Mouse (Mus musculus) mature B cell (primary cell): ENCODE data around the gene Bdkrb2.

ENCODE experiments used
- in situ Hi-C: fragments of 300-500 bp; cut with MboI; formaldehyde crosslinking; loops from 2 replicates; pipeline ENCODE4 v1.14.3; 2019

Gene Bdkrb2

DNA sequence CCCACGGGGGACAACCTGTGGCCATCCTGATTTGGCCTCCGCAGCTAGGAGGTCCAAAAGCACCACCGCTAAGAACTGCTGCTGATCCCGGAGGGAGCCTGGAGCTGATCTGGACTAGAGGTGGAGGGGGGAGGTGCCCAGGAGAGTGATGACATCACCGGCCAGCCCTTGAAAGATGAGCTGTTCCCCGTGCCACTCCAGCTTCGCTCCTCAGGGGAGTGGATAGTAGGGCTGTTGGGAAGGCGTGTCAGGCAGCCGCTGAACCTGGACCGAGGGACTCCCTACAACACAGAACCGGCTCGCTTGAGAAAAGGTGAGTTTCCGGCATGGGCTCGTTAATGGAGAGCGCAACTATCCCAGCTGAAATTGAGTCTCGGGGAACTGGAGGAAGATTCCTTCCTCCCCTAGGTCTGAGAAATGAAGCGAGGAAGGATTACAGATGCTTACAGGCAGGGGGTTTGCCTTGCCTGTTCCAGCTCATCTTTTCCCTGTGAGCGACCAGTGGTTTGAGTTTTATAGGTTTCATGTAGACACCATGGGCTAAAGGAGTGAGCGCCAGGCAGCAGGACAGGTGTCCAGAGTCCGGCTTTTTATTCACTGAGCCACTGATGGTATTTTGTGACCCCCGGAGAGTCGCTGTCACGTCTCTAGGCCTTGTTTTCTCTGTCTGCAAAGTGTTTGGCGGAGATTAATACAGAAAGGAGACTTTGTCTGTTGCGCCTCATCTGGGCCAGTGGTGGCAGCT lies at the start of gene Bdkrb2:
Bdkrb2 (plus strand) TSS at position 291 of the 745 bp plus-strand sequence.
- in situ Hi-C loops, result no loop called here

DNA sequence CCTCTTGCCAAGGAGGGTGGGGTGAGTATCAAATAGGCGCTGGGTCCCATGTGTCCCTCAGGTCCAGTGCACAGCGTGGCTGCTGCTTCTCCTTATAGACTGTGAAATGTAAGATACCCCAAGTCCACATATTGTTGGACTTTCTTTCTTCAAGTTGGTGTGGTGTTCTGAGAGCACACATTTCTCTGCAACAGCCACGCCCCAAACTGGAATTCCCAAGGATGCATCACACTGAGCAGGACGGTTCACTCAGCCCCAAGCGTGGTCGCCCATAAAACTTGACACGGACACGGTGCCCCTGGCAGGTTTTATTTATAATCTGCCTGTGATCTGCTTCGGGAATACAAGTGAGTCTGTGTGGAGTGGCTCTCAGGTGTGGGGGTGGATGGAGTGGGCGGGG lies 48.9 kb upstream of the Bdkrb2 start:
- in situ Hi-C loops, result no loop called here

DNA sequence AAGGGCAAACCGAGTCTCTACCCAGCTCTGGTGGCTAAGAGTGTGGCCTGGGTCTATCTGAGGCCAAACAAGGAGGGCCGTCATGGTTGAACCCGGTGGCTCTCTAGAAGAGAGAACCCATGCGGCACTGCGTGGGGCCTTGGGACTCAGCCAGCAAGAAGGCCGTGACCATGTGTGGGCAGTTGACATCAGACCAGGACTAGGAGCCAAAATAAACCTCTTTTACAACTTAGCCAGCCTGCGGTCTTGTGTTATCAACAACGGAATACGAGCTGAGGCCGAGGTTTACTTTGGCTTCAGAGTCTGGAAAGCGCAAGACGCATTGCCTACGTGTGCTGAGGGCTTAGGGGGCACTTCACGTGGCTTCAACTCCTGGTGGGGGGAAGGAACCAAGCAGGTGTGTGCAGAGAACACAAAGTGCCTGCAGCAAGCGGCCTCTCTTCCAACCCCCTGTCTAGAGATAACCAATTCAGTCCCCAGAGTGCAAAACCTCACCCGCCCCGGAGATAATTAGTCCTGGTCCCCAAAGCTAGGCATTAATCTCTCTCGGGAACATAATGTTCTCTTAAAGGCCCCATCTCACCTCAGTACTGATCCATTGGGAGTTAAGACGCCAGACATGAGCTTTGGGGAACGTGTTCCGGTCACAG lies 45.9 kb upstream of the Bdkrb2 start:
- in situ Hi-C loops, result no loop called here

DNA sequence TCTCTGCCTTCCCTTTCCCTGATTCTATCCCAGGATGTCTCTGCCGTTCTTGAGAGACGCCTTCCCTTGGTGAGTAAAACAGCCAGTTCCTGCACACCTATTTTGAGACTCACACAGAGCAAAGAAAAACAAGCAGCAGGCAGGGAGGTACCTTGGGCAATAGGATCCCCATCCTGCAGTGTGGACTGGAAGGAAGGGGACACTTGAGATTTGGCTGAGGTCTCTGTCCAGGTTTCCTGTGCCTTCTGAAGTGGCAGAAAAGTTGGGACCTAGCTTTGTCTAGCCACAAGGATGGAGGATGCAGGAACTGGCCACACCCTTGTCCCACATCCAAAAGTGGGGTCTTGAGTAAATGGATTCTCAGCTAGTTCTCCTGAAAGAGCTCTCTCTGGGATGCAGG lies 43.2 kb upstream of the Bdkrb2 start:
- in situ Hi-C loops, result no loop called here

DNA sequence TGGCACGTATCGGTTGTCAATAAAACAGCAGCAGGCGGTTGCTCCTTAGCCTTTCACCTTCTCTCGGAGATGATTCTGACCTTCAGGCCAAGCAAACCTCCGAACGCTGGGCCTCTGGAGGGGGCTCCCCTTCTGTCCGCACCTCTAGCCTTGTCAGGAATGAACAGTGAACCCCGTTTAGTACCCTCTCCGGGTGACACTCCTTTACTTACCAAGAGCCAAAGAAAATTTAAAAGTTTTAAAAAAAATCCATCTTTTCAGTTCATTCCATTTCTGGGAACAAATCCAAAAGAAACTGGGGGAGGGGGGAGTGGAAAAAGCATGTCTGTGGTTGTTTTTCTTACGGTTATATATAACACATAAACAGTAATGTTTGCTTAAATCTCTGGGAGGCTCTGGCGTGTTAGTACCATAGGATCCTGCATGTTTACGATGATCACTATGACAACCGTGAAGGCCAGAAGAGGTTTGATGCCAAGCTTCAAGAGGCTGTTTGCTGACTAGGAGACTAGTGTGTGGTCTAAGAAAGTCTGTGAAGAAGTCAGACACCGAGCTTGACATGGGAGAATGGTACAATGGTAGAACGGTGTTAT lies 41.8 kb upstream of the Bdkrb2 start:
- in situ Hi-C loops, result no loop called here

DNA sequence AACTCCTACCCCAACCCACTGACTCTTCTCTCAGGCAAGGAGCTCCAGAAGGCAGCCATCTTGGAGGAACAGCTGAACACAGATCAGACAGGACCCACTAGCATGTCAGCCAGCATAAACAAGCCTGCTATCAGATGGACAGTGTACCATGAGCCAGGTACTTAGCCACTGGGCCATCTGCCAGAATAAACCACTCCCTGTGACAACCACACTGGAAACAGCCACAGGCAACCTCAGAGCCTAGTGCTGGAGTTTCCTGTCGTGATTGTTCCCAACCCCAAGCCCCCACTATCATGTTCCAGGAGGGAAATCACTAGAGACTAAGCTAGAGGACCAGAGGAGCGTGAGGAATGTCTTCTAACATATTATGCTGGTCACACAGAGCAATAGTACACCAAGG lies 39.3 kb upstream of the Bdkrb2 start:
- in situ Hi-C loops, result no loop called here

DNA sequence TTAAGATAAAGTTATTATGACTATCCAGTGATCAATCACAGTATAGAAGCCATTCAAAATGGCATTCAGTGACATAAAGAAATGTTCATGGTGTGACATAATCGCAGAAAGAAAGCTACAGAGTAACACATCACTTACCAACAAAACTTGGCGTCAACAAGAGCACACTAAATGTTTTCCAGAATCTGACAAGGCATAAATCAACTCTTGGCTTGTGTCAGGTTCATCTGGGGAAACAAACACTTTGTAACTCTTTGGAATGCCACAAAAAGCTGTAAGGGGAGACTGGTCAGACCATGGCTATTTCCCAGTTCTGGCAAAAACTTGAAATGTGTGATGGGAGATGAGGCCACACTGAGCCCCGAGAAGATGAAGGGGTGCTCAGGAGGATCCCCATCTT lies 36.8 kb upstream of the Bdkrb2 start:
- in situ Hi-C loops, result no loop called here

DNA sequence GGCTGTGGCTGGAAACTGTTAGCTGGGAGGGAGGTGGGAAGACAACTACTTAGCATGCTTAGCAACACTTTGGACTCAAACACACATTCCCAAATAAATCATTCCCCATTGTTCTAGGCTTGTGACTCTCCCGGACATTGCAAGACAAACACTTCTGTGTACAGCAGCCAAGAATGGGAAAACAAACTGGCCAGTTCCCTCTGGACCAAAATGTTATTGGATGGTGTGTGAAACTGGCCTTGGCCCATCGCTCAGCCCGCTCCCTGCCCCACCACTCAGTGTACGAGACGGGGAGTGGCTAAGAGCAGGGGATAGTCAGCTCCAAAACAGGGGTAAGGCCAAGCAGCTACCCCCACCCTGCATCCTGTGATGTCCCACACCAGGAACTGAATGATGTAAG lies 36.2 kb upstream of the Bdkrb2 start:
- in situ Hi-C loops, result no loop called here

DNA sequence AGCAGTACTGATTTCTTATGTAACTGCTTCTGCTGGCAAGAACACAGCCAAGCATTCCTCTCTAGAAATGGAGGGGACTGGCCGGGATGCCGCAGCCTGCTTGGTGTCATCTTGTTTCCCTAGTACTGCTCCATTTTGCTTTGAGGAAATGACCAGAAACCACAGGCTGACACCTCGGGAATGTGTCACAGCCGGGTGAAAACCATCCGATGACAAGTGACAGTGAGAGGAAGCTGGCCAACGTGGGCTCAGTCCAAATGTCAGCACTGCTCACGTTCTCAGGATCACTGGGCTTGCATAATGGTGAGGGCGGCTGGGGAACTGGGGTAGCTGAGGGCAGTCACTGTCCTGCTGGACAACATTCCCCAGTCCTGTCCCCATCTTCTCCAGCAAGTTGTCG lies 33.5 kb upstream of the Bdkrb2 start:
- in situ Hi-C loops, result no loop called here

DNA sequence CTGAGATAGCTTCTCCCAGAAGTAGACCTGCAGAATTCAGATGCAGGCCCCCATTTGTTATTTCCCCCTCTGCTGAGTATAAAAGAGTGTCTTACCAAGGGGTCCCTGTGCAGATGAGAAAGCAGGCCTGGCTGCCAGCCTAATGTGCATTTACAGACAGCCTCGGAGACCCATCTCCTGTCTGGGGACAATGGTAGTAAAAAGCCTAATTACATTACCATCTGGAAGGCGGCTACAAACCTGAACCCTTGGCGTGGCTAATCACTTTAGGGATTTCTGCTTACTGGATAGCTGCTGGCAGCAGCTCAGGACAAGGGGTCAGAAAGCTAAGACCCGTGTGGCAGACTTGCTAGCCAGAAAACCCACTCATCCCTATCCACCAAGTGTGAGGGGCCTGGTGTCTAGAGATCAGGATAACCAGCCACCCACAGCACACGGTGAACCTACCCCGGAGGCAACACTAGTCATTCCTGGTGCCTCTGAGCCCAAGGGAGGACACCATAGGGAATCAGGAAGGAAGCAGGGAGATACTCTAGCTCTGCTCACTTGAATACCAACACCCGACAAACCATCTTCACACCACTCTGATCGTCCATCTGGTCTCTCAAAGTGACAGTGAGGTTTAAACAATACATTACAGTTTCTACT lies 31.2 kb upstream of the Bdkrb2 start:
- in situ Hi-C loops, result no loop called here

DNA sequence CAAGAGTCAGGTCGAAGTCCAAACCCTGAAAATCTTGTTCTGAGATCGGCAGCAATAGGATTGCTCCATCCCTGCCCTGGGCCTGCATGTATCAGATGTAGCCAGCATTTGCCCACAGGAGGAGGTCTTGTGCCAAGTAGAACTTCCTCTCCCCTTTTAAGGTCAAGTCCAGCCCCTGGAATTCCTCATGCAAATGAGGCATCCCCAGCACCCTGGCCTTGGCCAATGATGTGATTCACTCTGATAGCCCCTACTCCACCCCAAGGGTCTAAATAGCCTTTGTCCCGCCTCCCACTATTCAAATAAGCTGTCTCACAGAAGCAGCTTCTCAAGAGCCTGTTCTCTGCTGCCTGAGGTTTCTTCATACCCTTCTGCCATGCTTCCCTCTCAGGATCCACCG lies 28.2 kb upstream of the Bdkrb2 start:
- in situ Hi-C loops, result no loop called here

DNA sequence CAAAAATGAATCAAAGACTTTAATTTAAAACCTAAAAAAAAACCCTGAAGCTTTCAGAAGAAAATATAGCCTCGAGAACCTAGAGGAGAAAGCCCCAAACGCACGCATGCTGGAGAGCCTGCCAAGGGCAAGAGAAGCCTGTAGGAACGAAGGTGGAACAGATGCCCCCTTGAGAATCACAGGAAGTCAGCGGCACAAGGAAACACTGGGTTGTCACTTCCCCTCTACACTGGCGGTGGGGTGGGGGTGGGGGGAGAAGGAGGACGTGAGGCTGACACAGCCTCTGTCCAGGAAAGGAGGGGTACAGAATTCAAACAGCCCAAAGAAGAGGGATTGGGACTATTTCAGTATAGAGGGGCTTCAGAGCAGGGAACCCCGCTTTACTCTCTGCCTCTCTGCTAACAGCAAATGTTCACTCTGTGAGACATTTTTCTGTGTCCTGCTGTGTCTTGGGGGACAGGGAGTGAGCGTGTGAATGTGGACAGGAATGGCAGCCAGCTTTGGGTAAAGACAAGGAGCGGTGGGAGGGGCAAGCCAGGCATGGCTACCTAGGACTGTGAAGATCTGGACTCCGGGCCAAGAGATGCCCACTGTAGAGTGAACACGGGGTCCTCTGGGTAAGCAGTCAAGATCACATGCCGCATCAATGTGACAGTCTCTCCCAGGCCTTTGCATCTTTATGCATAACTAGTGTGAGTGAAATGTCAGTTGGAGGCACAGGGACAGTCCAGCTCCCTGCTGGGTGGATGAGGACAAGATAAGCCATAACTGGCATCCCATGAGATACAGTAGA lies 26.9 kb upstream of the Bdkrb2 start:
- in situ Hi-C loops, result no loop called here

DNA sequence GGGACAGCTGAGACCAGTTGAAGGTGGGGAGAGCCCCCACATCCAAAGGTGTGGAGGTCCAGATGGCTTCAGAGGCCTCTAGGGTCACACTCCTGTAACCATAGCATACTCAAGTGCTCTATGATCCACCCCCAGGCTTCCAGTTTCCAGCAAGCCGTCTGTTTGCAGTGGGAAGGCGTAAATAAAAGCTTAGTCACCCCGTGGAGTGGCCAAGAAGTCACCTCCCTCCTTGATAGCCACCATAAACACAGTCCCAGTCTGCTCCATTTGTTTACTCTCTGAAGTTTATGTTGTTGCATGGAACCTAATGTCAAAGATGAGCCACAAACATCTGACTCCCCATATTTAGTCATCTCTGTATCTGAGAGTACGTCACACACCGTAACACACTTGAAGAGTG lies 25.9 kb upstream of the Bdkrb2 start:
- in situ Hi-C loops, result no loop called here

DNA sequence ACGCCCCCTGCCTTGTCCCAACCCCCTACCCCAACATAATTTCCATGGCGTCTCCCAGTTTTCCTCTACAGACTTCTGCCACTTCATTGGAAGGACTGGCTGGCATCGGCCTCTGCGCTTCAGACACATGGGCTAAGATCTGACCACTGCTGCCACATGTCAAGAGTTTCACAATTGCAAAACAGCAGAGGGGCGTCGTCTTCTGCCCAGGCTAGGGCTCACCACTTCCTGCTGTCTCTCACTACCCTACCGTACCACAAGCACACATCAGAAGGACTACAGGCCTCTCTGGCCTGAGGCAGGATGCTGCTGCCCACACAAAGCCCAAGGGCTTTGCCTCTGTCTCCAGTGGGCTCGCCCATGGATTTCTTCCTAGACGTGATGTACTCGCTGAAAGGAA lies 23.4 kb upstream of the Bdkrb2 start:
- in situ Hi-C loops, result no loop called here

DNA sequence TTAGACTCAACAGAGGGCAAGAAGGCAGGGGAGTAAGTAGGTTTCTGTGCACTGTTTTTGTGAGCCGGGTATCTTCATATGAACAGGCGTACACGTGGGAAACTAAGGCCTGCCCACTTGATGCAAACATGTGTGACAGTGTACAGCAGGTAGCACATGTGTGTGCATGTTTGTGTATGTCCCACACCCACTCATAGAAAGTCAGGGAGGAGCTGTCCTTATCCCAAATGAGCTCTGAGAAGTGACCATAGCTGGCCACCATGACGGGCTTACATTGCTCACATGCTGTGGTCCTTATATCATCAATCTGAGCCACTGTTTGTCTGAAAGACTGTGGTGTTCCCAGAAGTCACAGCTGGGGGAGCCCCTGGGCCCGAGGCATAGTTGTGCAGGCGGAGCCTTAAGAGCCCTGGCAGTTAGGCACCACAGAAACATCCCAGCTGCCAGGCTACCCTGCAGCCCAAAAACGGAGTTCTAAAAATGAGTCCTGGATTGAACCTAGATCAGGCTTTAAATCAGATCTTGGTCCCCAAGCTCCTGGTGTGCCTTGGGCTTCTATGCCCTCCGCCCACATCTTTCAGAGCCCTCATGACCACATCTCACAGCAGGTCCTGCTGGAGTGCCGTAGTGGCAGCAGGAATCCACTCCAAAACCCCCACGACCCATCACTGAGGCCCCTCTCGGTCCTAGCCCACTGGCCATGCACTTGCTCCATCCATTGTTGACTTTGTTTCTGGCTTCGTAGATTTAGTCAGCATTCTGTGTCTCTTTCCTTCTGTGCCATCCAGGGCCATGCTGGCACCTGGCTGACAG lies 21.2 kb upstream of the Bdkrb2 start:
- in situ Hi-C loops, result no loop called here

DNA sequence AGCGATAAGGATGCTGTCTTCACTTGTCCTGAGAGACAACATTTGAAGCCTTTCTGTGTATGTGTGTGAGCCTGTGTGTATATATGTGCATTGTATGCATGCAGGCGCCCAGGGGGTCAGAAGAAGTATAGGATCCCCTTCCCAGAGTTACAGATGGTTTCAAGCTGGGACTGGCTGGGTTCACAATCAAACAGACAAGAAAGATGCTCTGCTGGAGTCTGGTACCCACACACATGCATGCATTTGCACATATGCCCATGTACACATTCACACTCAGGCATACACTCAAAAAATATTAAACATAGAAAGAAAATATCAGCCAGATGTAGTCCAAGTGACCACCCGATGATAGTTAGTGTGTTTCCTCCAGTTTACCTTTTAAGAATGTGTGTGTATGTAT lies 20.5 kb upstream of the Bdkrb2 start:
- in situ Hi-C loops, result no loop called here

DNA sequence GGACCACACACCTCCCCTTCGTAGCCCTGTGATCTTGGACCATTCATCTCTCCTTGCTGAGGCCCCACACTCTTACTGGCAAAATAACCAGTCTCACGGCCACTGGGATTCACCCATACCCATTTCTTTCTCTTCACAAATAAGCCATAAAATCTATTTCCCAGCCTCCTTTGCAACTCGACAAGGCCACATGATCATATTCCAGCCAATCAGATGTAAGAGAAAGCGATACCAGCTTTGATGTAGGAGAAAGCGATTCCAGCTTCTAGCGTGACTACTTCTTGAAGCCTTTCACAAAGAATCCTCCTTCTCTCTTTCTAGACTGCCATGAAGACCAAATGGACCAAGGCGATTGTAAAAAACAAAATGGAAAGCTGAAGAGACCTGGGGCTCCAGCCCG lies 19.9 kb upstream of the Bdkrb2 start:
- in situ Hi-C loops, result no loop called here

DNA sequence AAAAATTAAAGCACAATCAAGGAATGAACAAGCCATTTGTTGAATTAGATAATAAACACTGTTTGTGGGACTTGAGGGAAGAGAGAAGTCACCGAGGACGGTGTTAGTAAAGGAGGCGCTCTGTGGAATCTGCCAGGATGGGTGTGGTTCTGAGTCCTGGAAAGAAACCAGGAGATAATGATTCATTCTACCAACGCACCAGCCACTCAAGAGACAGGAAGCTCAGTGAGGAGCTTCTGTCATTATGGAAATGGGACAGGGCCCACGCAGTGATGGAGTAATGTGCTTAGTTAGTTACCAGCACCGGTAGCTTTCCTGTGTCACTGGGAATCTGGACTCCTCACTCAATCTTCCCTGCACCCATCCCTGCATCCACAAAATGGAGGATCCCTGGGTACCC lies 19.3 kb upstream of the Bdkrb2 start:
- in situ Hi-C loops, result no loop called here

DNA sequence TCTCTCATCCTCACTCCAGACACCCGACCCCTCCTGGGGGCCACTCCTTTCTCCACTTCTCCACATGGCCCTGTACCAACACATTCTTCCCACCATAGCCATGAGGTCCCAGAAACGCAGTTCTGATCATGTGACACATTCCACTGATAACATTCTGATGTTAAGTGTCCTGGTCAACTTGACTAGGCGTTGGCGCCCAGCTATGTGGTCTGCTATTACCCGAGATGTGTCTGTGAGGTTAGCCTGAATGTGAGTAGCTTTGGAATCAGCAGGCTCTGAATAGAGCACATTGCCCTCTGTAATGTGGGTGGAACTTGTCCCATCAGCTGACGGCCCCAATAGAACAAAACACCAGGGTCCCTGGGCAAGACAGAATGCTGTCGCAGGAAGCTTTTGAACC lies 18.2 kb upstream of the Bdkrb2 start:
- in situ Hi-C loops, result no loop called here

DNA sequence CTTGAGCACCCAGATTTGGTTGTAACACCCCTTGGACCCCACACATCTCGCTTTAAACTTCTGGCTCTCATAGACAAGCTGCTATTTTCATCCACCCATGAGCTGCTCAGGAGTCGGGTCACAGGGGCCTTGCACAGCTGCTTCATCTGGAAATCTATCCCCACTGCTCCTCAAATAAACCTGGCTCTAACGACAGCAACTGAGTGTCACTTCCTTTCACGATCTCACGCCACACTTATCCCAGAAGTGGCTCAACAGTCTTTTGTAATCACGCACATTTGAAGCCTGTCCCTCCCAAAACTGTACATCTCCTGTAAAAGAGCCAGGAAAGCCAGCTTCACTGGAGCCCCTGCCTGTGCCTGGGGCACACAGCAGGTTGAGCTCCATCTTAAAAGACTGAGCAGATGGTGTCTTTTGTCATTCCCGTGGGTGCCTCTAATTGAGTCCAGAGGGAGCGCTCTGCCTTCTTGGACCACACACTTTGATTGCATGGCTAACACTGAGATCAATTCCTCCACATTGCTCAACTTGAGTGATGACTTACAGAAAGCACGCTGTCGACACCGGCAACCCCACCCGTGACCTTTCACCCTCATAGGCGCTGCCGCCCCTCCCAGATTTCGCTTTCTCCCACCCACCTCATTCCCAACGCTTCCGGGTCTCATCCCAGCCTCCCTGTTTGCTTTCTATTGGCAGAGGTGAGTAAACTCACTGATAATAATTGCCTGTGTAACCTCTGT lies 17.2 kb upstream of the Bdkrb2 start:
- in situ Hi-C loops, result no loop called here

DNA sequence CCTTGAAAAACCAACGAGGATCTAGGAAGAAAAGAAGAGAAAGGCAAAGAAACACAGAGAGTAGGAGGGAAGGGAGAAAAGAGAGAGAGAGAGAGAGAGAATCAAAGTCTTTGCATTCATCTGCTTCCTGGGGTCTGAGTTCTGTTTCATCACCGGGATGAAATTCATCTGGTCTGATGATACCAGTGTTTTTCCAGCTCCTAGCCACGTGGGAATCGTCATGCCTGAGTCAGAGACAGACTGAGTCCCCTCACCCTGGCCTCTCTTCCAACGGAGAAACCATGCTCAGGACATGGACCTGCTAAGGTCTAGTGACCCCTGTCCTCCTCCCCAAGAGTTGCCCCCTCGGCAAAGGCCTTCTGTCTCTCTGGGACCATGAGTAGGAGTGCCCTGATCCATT lies 16.5 kb upstream of the Bdkrb2 start:
- in situ Hi-C loops, result no loop called here
